Mouse (Mus musculus): ENCODE data around the gene Gm10775. TPM values are rescaled to one million over a fixed set of nuclear protein-coding genes. Genes with fewer than 3 reads are reported as not detected.

Gm10775 gene
- not detected for total RNA-seq (2021)
- long read RNA-seq, experiment 1: 0 reads
- long read RNA-seq, experiment 2: 0 reads

GRCm38 (mm10) chr13:65259239-65259638 lies at the start of gene Gm10775:
Gene Gm10775 (plus strand): TSS chr13:65259539.
- DNase-seq: no peak

- no peak for DNase-seq
Observed at GRCm38 (mm10) chr13:65225945-65226344, 33.4 kb upstream of the Gm10775 start.

GRCm38 (mm10) chr13:65226657-65227056 lies 32.7 kb upstream of the Gm10775 start:
- DNase-seq: no peak

- no peak for DNase-seq
Observed at GRCm38 (mm10) chr13:65237211-65237610, 22.1 kb upstream of the Gm10775 start.

- peak; percentile 97 for DNase-seq
Observed at GRCm38 (mm10) chr13:65240509-65241098, 18.7 kb upstream of the Gm10775 start.

- DNase-seq: peak; percentile 92 to 99
Observed at GRCm38 (mm10) chr13:65241099-65241626, 18.2 kb upstream of the Gm10775 start.

GRCm38 (mm10) chr13:65241627-65242318 lies 17.6 kb upstream of the Gm10775 start:
- no peak for DNase-seq

- no peak for DNase-seq
Observed at GRCm38 (mm10) chr13:65242319-65242787, 17.0 kb upstream of the Gm10775 start.

- no peak for DNase-seq
Observed at GRCm38 (mm10) chr13:65243273-65243672, 16.1 kb upstream of the Gm10775 start.

GRCm38 (mm10) chr13:65258175-65258954 lies 974 bp upstream of the Gm10775 start:
- peak in 1 of 2 experiments; percentile 10 for DNase-seq

- DNase-seq: no peak
Observed at GRCm38 (mm10) chr13:65262086-65262485, 2.7 kb downstream of the Gm10775 start.

- DNase-seq: no peak
Observed at GRCm38 (mm10) chr13:65277994-65278382, 18.6 kb downstream of the Gm10775 start.

- DNase-seq: peak; percentile 96 to 97
Observed at GRCm38 (mm10) chr13:65278383-65279341, 19.3 kb downstream of the Gm10775 start, which contains the start of gene Zfp369. Gene Zfp369 (plus strand): TSS chr13:65278814.

GRCm38 (mm10) chr13:65286771-65287170 lies 27.4 kb downstream of the Gm10775 start:
- no peak for DNase-seq

GRCm38 (mm10) chr13:65296354-65296753 lies 37.0 kb downstream of the Gm10775 start:
- DNase-seq: no peak

Other genes with a start within 250 kb of the Gm10775 start
- gene Spata31d1c, start 226.5 kb upstream of the Gm10775 start, total RNA-seq (2021): not detected
- not detected for gene Prss47, start 206.8 kb upstream of the Gm10775 start, total RNA-seq (2021)
- 10 to 100 TPM; 15.1 to 15.8 TPM for gene Mfsd14b, start 146.6 kb upstream of the Gm10775 start, total RNA-seq (2021)
- not detected for gene Olfr465-ps1, start 121.5 kb upstream of the Gm10775 start, total RNA-seq (2021)
- not detected for gene Olfr466, start 109.3 kb upstream of the Gm10775 start, total RNA-seq (2021)
- not detected for gene Nlrp4f, start 53.6 kb upstream of the Gm10775 start, total RNA-seq (2021)
- 10 to 100 TPM; 20.7 to 22.6 TPM for gene Zfp369, start 19.3 kb downstream of the Gm10775 start, total RNA-seq (2021)